Mouse (Mus musculus): ENCODE measurements around the gene 3110082I17Rik.

GRCm38 (mm10) chr5:139427001-139427400 lies 33.3 kb downstream of the 3110082I17Rik start:
- TF ChIP-seq CTCF (IDR thresholded peaks at IDR 0.05; ENCODE audit: low read depth, low read length) (no peak), POLR2A (IDR thresholded peaks at IDR 0.05; ENCODE audit: borderline replicate concordance, low read depth, low read length) (no peak)
